Mouse (Mus musculus) spleen, embryonic (tissue): ENCODE data around the gene Chrne.

Experiments used
- CTCF ChIA-PET: fragments of 350-600 bp; sonication (Branson Sonifier 250); formaldehyde crosslinking; loops from one replicate; lab custom pipeline; 2022; lab: Charles Lee

Gene Chrne

GRCm38 (mm10) chr11:70629557-70629956 lies 10.5 kb upstream of the Chrne start:
- CTCF ChIA-PET, result interaction anchor here (0.7 to 1.3 kb wide), 4 partner anchors 75 to 216 kb away, joined by 3 to 10 read pairs (median 3); no protein-coding TSS in a partner anchor

GRCm38 (mm10) chr11:70628431-70628830 lies 9.4 kb upstream of the Chrne start:
- CTCF ChIA-PET, result interaction anchor here (1.0 to 1.3 kb wide), 2 partner anchors 76 to 128 kb away, joined by 3 read pairs; no protein-coding TSS in a partner anchor

- CTCF ChIA-PET, result no interaction called here
Observed at GRCm38 (mm10) chr11:70626877-70627276, 7.9 kb upstream of the Chrne start.

- CTCF ChIA-PET, result interaction anchor here (0.6 to 1.2 kb wide), 3 partner anchors 10 to 210 kb away, joined by 3 to 8 read pairs (median 3); partner anchors contain the start of genes 4930544D05Rik and Rnf167
Observed at GRCm38 (mm10) chr11:70625473-70625872, 6.5 kb upstream of the Chrne start.

- CTCF ChIA-PET, result interaction anchor here (0.6 to 0.7 kb wide), 2 partner anchors 142 to 1152 kb away, joined by 3 read pairs; no protein-coding TSS in a partner anchor
Observed at GRCm38 (mm10) chr11:70623053-70623742, 4.2 kb upstream of the Chrne start.

- CTCF ChIA-PET, result no interaction called here
Observed at GRCm38 (mm10) chr11:70621972-70622814, 3.2 kb upstream of the Chrne start.

- CTCF ChIA-PET, result interaction anchor here (0.6 to 1.4 kb wide), 2 partner anchors 9 to 211 kb away, joined by 3 read pairs; no protein-coding TSS in a partner anchor
Observed at GRCm38 (mm10) chr11:70615516-70616093, 3.4 kb downstream of the Chrne start, which contains the start of gene 4930544D05Rik. Gene 4930544D05Rik, plus strand, starts transcription at chr11:70615848.

GRCm38 (mm10) chr11:70615074-70615473 lies 3.9 kb downstream of the Chrne start:
- CTCF ChIA-PET, result interaction anchor here (1.4 kb wide), 1 partner anchor 10 kb away, joined by 3 read pairs; no protein-coding TSS in a partner anchor

- CTCF ChIA-PET, result no interaction called here
Observed at GRCm38 (mm10) chr11:70612505-70612904, 6.5 kb downstream of the Chrne start.

- CTCF ChIA-PET, result interaction anchor here (0.6 kb wide), 1 partner anchor 10 kb away, joined by 6 read pairs; no protein-coding TSS in a partner anchor
Observed at GRCm38 (mm10) chr11:70610752-70611151, 8.3 kb downstream of the Chrne start.

GRCm38 (mm10) chr11:70608381-70609066 lies 10.5 kb downstream of the Chrne start:
- CTCF ChIA-PET, result no interaction called here

GRCm38 (mm10) chr11:70607611-70608010 lies 11.4 kb downstream of the Chrne start:
- CTCF ChIA-PET, result no interaction called here

GRCm38 (mm10) chr11:70606717-70607116 lies 12.3 kb downstream of the Chrne start:
- CTCF ChIA-PET, result no interaction called here

GRCm38 (mm10) chr11:70605024-70605566 lies 13.9 kb downstream of the Chrne start:
- CTCF ChIA-PET, result no interaction called here

- CTCF ChIA-PET, result interaction anchor here (0.7 to 1.0 kb wide), 2 partner anchors 12 to 146 kb away, joined by 4 to 5 read pairs; no protein-coding TSS in a partner anchor
Observed at GRCm38 (mm10) chr11:70598451-70598953, 20.5 kb downstream of the Chrne start.

GRCm38 (mm10) chr11:70597301-70597700 lies 21.7 kb downstream of the Chrne start:
- CTCF ChIA-PET, result interaction anchor here (1.0 kb wide), 2 partner anchors 11 to 279 kb away, joined by 4 to 6 read pairs; no protein-coding TSS in a partner anchor

- CTCF ChIA-PET, result no interaction called here
Observed at GRCm38 (mm10) chr11:70596094-70596493, 22.9 kb downstream of the Chrne start.

- CTCF ChIA-PET, result no interaction called here
Observed at GRCm38 (mm10) chr11:70595638-70596037, 23.4 kb downstream of the Chrne start.

- CTCF ChIA-PET, result no interaction called here
Observed at GRCm38 (mm10) chr11:70594253-70594989, 24.6 kb downstream of the Chrne start.

- CTCF ChIA-PET, result no interaction called here
Observed at GRCm38 (mm10) chr11:70591733-70592132, 27.3 kb downstream of the Chrne start.
